Mouse (Mus musculus) v-Abl transformed pro-B cells (cell line): ENCODE measurements around the gene Uvrag.

Source experiments
- in situ Hi-C, 2 experiments: fragments of 400-800 bp; cut with MboI; formaldehyde crosslinking; loops; one replicate each; pipeline ENCODE4 v1.15.1; 2025; ENCODE audit not compliant: unreplicated experiment in 2 of 2

Gene Uvrag

GRCm38 (mm10) chr7:98962074-98962473, 178.9 kb downstream of the Uvrag start:
- in situ Hi-C loops, result loop anchor here in 1 of 2 experiments (5.0 to 10.0 kb wide), 2 partner anchors 120 to 193 kb away; no protein-coding TSS in a partner anchor

GRCm38 (mm10) chr7:98960274-98960673, 180.7 kb downstream of the Uvrag start:
- in situ Hi-C loops, result loop anchor here in 1 of 2 experiments (5.0 to 10.0 kb wide), 2 partner anchors 122 to 195 kb away; no protein-coding TSS in a partner anchor

DNA sequence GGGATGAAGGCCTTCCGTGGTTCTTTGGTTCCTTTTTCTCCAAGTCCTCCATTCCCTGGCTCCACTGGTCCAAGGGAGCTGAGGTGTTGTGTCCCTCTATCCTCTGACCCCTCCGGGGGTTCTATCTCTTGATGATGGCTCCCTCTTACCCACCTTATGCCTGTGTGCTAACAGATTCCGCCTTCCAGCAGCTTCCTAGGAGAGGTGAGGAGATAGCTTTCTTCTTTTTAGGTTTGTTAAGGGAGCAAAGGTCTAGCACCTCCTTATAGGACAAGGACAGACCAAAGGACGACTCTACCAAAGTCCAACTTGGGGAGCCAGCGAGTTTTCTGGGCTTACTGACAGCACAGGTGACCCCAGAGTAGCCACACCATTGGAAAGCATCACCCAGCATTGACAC, 181.7 kb downstream of the Uvrag start:
- in situ Hi-C loops, result no loop called here

GRCm38 (mm10) chr7:98958172-98958571, 182.8 kb downstream of the Uvrag start:
- in situ Hi-C loops, result no loop called here

DNA sequence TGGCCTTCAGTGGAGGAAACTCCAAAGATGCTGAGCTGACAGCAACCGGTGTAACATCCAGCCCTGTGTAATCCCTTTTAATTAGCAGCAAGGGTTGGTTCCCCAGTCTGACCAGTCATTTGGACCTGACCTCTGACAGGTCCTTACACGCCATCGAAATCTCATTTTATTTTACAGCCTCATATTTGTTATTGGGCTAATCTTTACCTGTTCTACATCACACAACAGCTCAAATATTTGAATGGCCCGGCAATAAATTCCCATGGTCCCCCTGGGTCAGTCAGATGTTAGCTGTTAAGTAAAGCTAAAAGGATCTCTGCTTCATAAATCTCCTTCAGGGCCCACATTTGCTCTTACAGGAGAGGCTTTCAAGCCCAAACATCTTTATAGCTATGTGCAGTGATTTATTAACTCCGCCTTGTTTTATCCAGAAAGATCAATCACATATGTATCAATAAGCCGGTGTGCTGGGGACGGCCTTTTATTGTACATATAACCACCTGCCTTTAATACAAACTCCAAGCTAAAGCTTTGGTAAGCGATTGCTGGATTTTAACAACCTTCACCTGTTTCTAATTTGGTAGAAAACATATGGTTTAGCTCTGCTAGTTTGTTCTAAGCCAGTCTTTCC, 183.7 kb downstream of the Uvrag start:
- in situ Hi-C loops, result no loop called here

GRCm38 (mm10) chr7:98956609-98957008, 184.3 kb downstream of the Uvrag start:
- in situ Hi-C loops, result no loop called here

DNA sequence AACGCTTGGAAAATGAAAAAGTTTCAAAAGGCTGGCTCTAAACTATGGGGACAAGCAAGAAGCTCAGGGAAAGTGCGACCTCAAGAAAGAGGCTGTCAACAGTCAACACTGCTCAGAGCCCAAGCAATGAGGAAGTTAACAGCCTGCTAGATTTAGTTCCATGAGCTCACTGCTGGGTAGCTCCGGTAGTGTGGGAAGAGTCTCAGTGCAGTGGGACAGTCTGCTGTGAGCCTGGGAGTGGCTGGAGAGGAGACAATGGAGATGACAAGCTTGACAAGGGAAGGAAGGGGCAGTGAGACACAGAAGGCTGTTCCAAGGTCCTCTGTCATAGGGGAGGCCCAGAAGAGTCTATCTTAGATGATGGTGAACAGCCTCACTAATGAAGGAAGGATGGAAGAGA, 187.3 kb downstream of the Uvrag start:
- in situ Hi-C loops, result no loop called here

DNA sequence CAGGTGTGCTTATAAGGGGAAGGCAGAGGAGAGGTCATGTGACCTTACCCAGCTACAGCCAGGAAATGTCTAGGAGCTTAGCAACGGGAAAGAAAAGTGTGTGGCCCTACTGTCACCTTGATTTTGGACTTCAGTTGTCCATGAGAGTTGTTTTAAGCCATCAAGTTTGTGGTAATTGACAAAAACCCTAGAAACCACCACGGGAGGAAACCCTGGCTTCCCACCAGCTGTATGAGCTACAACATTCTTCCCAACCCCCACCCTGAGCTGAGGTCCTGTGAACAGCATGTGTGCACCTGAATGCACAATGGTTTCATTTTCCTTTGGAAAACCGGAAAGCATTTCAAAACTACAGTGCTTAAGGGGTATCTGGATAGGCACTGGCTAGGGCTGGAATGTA, 196.0 kb downstream of the Uvrag start:
- in situ Hi-C loops, result no loop called here

DNA sequence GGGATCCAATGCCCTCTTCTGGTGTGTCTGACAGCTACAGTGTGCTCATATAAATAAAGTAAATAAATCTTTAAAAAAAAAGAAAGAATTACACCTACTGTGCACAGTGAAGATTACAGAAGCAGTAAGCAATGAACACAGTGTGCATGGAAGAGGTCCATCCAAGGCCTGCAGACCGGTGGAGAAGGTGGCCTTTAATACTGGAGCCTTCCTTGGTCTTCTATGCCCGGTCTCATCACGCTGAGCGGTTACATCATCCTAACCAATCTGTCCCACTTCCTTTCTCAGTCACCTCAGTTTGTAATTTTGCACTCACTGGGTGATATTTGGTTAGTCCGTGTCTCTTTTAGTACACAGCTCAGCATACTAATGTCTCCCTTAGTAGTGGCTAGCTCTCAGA, 197.3 kb downstream of the Uvrag start:
- in situ Hi-C loops, result no loop called here

GRCm38 (mm10) chr7:98942746-98943145, 198.2 kb downstream of the Uvrag start:
- in situ Hi-C loops, result no loop called here

DNA sequence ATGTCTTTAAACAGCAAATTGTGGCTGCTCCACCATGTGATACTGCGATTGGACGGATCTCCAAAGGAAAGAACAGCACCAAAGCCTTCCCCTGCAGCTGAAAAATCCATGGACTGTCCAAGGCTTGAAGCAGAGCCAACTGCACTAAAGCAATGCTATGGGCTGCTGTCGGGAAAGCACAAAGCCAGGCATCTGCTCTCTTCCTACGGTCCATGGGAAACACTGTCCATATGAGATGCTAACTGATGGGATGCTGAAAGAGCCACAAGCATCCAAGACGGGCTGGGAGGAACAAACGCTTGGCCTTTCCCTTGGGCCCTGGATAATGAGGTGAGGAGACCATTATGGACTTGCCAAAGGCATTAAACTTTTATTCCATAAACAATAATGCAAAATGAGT, 201.7 kb downstream of the Uvrag start:
- in situ Hi-C loops, result loop anchor here in 1 of 2 experiments (10.0 kb wide), 1 partner anchor 474 kb away; no protein-coding TSS in a partner anchor

DNA sequence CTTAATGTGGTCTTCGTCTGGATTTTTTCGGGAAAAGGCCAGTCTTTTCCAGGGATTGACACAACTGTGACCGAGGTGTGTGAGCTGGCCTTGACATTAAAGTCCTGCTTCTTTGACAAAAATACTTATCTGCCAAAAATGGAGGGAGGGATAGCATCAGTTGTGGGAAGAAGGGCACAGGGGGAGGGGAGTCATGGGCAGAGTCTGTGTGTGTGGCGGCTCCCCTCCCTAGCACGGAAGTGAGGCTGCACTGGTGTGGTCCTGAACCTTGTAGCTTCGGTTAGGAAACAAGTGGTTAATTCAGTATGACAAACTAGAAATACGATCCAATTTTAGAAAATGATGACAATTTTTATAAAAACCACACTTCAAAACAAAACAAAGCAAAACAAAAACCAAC, 202.3 kb downstream of the Uvrag start:
- in situ Hi-C loops, result loop anchor here in 1 of 2 experiments (10.0 kb wide), 1 partner anchor 474 kb away; no protein-coding TSS in a partner anchor

- in situ Hi-C loops, result loop anchor here in 1 of 2 experiments (10.0 kb wide), 1 partner anchor 472 kb away; no protein-coding TSS in a partner anchor
Measured at GRCm38 (mm10) chr7:98937079-98937813, 203.7 kb downstream of the Uvrag start.

GRCm38 (mm10) chr7:98935757-98936156, 205.2 kb downstream of the Uvrag start:
- in situ Hi-C loops, result loop anchor here in 1 of 2 experiments (10.0 kb wide), 1 partner anchor 471 kb away; no protein-coding TSS in a partner anchor

DNA sequence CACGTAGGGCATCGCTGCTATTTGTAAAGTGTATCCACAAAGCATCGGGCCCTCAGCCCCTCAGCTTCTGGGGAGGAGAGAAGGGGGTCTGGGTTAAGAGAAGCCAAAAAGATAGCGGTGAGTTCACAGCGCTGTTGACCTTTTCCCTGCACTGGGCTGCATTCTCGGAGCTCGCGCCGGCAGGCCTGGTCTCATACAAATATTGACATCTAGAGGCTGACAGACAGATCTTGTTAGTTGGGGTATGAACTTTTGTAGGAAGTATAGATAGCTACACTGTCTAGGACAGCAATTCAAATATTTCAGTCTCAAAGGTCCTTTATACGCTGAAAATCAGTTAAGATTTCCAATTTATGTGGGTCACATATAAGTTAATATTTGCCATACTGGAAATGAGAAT, 205.7 kb downstream of the Uvrag start:
- in situ Hi-C loops, result loop anchor here in 1 of 2 experiments (10.0 kb wide), 1 partner anchor 470 kb away; no protein-coding TSS in a partner anchor

DNA sequence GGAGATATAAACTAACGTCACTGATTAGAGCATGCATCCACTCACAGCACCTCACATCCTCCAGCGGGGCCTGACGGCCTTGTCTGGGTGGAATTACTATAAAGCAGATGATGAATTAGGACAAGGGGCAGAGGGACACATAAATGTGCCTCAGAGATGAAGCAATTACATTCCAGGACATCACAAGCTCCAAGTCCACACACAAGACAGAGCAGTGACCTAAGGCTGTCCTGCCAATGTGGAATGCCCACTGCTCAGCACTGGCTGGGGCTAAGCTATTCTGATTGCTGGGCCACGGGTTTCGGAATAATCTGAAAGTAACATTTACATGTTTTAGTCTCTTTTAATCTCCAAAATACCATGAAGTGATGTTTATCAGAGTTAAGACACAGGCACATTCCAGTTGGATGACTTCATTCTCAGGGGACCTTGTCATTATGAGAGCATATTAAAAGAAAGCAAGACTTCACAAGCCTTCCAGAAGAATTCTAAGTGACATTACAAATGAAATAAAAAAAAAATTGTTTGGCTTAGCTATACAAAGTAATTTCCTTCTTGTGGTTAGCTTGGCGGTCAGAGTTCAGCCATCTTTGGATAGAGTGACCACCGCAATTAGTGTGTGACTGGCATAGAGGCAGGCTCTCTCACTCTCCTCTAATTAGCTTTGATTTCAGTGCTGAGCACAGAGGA, 212.5 kb downstream of the Uvrag start:
- in situ Hi-C loops, result no loop called here

DNA sequence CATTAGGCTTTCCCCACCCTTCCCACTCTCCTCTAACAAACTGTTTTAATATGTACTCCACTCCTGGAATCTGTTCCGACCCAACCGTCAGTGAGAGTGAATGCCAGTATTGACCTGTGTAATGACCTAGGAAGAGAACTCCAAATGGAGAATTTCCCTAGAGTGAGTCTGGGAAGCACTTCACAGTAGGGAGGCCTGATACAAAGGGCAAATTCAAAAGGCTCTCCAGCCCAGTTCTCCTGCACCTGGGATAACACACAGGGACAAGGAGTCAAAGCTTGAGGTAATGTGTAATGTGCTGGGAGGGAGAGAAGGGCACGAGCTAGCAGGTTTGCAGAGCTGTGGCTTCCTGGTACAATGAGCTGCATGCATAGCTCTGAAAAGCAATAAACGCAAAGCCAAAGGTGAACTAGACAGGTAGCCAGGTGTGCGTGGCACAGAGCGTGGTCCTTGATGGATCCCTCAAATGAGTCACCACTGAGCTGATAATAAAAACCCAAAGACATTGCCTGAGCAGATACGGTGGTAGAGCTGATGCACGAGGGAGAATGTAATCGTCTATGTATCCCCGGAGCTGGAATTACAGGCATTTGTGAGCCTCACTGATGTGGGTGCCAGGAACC, 213.9 kb downstream of the Uvrag start:
- in situ Hi-C loops, result no loop called here

DNA sequence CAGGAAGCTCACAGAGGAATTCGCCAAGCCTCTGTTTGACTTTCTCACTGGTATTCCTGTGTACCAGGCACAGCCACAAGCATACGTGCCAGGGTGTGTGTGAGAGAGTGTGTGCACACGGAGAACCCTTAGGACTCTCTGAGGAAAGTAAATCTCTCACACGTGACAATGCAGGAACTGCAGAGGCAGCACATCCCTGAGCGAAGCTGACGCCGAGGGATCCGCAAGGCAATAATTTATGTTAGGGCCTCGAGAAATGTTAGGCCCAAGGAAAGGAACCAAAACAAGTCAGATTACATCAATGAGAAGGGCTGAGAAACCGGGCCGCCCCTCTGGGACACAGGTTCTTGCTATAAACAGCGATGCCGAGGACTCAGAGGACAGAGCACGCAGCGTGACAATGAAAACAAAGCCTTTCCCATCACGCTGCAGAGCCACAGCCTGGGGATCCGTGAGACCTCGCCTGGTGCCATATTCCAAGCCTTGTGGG, 216.5 kb downstream of the Uvrag start:
- in situ Hi-C loops, result no loop called here

DNA sequence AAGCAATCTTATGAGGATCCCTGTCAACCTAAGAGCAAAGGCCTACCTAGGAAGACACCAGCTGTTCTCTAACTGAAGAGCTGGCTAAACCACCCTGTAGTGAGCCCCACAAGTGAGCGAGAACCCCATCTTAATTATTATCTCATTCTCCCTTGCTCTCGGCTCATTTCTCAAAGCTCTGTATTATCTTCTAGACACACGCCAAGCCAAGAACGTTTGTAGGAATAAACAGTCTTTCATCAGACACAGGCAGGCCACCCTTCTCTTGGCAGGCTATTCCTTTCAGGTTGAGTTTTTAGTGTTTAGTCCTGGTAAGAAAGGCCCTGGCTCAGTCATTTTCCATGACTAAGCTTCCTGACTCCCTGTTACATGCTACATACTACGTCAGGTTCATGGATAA, 218.0 kb downstream of the Uvrag start:
- in situ Hi-C loops, result no loop called here

DNA sequence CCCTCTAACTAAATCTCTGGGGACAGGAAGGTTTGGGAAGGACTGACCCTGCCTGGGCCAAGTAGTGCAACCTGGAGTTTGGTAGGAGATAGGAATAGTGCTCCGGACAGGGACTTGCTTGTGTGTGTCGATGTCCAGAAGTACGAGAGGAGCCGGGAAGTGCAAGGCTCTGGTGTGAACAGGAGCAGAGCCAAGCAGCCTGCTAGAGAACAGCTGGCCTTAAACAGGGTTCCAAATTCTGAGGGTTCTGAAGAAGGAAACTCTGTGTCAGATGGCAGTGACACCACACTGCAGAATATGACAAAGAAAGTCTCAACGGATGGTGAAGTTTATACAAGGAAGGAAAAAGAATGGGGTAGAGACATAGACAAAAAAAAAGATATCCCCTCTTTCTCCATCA, 223.5 kb downstream of the Uvrag start:
- in situ Hi-C loops, result no loop called here

GRCm38 (mm10) chr7:98916581-98916980, 224.4 kb downstream of the Uvrag start:
- in situ Hi-C loops, result no loop called here
